Mouse (Mus musculus) stomach, embryonic 14.5 days (tissue): ENCODE measurements at regions not wholly inside any gene's neighbourhood (a gene's known extent, or its start where the extent isn't known, plus 50 kb on each side); places are given as distances from the start of the nearest gene placed in this dataset.
"Not testable (repeated sequence)": the region's sequence is repeated elsewhere in the genome, so short reads cannot be mapped to it uniquely, and the experiment has no call there.

Source experiments
- ATAC-seq: fragments of 200-750 bp; cut with Nextera tagmentation; 2 replicates; pipeline ENCODE4 v1.8.0; 2017; ENCODE audit warnings: low read depth, moderate TSS enrichment; ENCODE audit not compliant: insufficient number of reproducible peaks, insufficient read depth, low FRiP score
- H3K27ac ChIP-seq: fragments of 300-500 bp; sonication (generic); 2 replicates; pipeline ENCODE4 v1.5.1; 2014; ENCODE audit warnings: mild to moderate bottlenecking, low read length, moderate library complexity, mixed read lengths
- H3K27me3 ChIP-seq: fragments of 300-500 bp; sonication (generic); 2 replicates; pipeline ENCODE4 v1.6.1; 2014; ENCODE audit warnings: low read length, control low read depth, mixed read lengths; ENCODE audit not compliant: control insufficient read depth, insufficient read depth
- H3K36me3 ChIP-seq: fragments of 300-500 bp; sonication (generic); 2 replicates; pipeline ENCODE4 v1.6.1; 2014; ENCODE audit warnings: mild to moderate bottlenecking, control low read depth, low read length, moderate library complexity, mixed read lengths; ENCODE audit not compliant: control insufficient read depth, insufficient read depth
- H3K4me1 ChIP-seq: fragments of 300-500 bp; sonication (generic); 2 replicates; pipeline ENCODE4 v1.6.1; 2014; ENCODE audit warnings: low read length, control low read depth, mixed read lengths; ENCODE audit not compliant: control insufficient read depth, insufficient read depth
- H3K4me2 ChIP-seq: fragments of 300-500 bp; sonication (generic); replicated peaks from 2 replicates; pipeline ENCODE4 v1.6.1; 2014; ENCODE audit warnings: low read depth, low read length, control low read depth
- H3K4me3 ChIP-seq: fragments of 300-500 bp; sonication (generic); 2 replicates; pipeline ENCODE4 v1.5.1; 2014; ENCODE audit warnings: low read depth, low read length, control low read depth
- H3K9ac ChIP-seq: fragments of 300-500 bp; sonication (generic); replicated peaks from 2 replicates; pipeline ENCODE4 v1.6.1; 2014; ENCODE audit warnings: low read depth, mild to moderate bottlenecking, control low read depth, low read length, moderate library complexity, mixed read lengths
- H3K9me3 ChIP-seq: fragments of 300-500 bp; sonication (generic); 2 replicates; pipeline ENCODE4 v1.6.1; 2016; ENCODE audit warnings: low read depth, low read length, control low read depth; ENCODE audit not compliant: control insufficient read depth
- WGBS: fragments of 180-500 bp; shearing (Covaris S2); extraction: QIAGEN DNeasy Blood & Tissue Kit; methylation state at CpG from one replicate; pipeline ENCODE4 v1.1.7; 2014; 5-methylcytosine and 5-hydroxymethylcytosine counted together

GRCm38 (mm10) chr14:53283350-53284141 is 788.0 kb upstream of the Olfr1507 start:
- not testable (repeated sequence) for H3K27me3 ChIP-seq, H3K36me3 ChIP-seq, H3K9me3 ChIP-seq, H3K4me2 ChIP-seq, H3K27ac ChIP-seq, ATAC-seq, H3K4me1 ChIP-seq, H3K9ac ChIP-seq, H3K4me3 ChIP-seq
- no CpG with 5 or more reads among the region's 12 CpGs for WGBS

- not testable (repeated sequence) for H3K4me2 ChIP-seq, H3K9ac ChIP-seq
- 93% methylated on average over 3 of the region's 4 CpGs for WGBS
Observed at GRCm38 (mm10) chr14:53273218-53273617, 777.7 kb upstream of the Olfr1507 start.

DNA sequence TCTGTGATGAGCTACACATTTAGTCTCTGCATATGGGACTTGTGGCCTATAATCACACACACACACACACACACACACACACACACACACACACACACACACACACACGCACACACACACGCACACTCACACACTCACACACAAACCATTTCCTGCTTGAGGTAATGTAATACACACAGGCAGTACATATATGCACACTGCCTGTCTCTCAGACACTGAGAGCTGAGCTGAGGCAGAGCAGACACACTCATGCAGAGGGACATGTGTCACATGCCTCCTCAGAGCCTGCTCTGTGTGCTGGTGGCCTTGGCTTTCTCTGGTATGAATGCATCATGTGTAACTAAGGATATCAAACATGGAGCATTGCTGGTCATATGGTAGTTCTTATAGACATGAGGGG is 772.1 kb upstream of the Olfr1507 start:
- not testable (repeated sequence) for H3K4me1 ChIP-seq, ATAC-seq, H3K27ac ChIP-seq, H3K9ac ChIP-seq, H3K9me3 ChIP-seq, H3K36me3 ChIP-seq, H3K4me3 ChIP-seq, H3K4me2 ChIP-seq, H3K27me3 ChIP-seq
- no CpG with 5 or more reads among the region's 2 CpGs for WGBS

More at GRCm38 (mm10) chr14:53273218-53273617, 777.7 kb upstream of the Olfr1507 start:
- H3K4me3 ChIP-seq, H3K27ac ChIP-seq, H3K9me3 ChIP-seq, H3K36me3 ChIP-seq, H3K4me1 ChIP-seq, ATAC-seq, H3K27me3 ChIP-seq: not testable (repeated sequence)

DNA sequence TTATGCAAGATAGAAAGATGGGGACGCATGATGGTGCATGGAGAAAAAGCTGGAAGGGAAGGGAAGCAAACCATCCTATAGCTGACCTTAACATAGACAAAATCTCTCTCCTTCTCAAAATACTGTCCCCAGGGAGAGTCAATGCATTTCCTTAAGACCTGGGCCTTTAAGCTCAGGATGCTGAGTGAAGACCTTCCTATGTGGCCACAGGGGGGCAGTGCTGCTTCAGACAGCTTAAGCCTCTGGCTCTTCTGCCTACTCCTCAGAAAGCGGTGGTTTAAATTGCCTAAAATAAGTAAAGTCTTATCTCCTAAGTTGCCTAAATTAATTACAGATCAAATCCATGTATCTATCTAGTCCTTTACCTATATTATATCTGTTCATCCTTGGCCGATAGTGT is 760.4 kb upstream of the Olfr1507 start:
- no CpG with 5 or more reads among the region's 3 CpGs for WGBS
- H3K27ac ChIP-seq, H3K9me3 ChIP-seq, H3K27me3 ChIP-seq, H3K4me3 ChIP-seq, ATAC-seq, H3K36me3 ChIP-seq, H3K9ac ChIP-seq, H3K4me2 ChIP-seq, H3K4me1 ChIP-seq: not testable (repeated sequence)

DNA sequence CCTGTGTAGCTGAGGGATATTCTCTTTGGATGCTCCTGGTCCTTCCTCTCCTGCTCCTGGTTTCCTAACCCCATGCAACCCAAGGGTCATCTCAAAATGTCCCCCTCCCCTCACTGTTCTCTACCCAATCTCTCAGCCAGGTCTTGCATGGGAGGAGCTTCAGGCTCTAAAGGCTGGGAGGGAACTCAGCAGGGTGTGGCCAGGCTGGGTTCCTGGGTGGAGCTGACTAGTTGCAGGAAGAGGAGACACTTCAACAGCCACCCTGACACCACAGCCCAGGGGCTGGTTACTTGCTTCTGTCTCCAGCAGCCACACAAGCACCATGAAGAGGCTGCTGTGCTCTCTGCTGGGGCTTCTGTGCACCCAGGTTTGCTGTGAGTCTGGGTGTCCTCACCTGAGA is 757.9 kb upstream of the Olfr1507 start:
- H3K4me1 ChIP-seq, H3K9me3 ChIP-seq, H3K4me2 ChIP-seq, H3K36me3 ChIP-seq, H3K27me3 ChIP-seq, H3K4me3 ChIP-seq, ATAC-seq, H3K9ac ChIP-seq, H3K27ac ChIP-seq: not testable (repeated sequence)

DNA sequence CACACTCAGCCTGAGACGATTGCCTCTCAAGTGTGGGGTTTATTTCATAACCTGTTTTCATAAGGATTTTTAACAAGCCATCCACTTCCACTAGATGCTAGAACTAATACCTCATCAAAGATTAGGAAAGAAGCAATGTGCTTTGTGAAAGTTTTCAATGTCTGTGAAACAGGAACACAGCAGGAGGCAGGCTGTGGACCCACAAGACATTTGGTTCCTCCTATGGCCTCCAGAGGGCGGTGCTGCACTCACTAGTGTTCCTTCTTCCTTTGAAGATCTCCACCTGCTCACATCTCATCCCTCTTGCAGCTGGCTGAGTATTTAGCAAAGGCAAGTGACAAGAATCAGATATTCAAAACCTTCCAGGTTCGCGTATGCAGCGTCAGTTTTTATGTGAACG is 735.6 kb upstream of the Olfr1507 start:
- ATAC-seq, H3K36me3 ChIP-seq, H3K4me3 ChIP-seq, H3K9ac ChIP-seq, H3K27ac ChIP-seq, H3K9me3 ChIP-seq, H3K4me1 ChIP-seq, H3K27me3 ChIP-seq, H3K4me2 ChIP-seq: not testable (repeated sequence)
- no CpG with 5 or more reads among the region's 6 CpGs for WGBS

GRCm38 (mm10) chr14:53224789-53225188 is 729.2 kb upstream of the Olfr1507 start:
- not testable (repeated sequence) for H3K4me3 ChIP-seq, H3K4me1 ChIP-seq, ATAC-seq, H3K9me3 ChIP-seq, H3K36me3 ChIP-seq, H3K9ac ChIP-seq, H3K27ac ChIP-seq, H3K4me2 ChIP-seq, H3K27me3 ChIP-seq
- WGBS, result no CpG with 5 or more reads among the region's 1 CpGs

DNA sequence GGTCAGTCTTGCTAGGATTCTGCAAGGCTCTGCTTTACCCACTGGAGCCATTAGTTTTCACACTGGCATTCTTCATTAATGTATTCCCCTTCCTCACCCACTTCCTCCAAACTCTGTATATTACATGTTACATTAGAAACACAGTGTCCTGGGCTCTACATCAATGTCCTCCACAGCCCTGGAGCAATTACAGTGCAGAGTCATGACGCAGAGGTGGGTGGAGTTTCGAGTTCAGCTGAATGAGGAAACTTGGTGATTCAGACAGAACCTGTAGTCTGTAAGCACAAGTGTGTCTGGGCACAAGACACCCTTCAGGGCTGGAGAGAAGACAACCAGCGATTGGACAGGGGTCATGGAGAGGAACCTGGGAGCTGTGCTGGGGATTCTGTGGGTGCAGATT is 715.0 kb upstream of the Olfr1507 start:
- H3K36me3 ChIP-seq, H3K9ac ChIP-seq, H3K27me3 ChIP-seq, H3K9me3 ChIP-seq, H3K4me2 ChIP-seq, ATAC-seq, H3K27ac ChIP-seq, H3K4me3 ChIP-seq, H3K4me1 ChIP-seq: not testable (repeated sequence)
- no CpG with 5 or more reads among the region's 3 CpGs for WGBS

- not testable (repeated sequence) for ATAC-seq, H3K27ac ChIP-seq, H3K4me2 ChIP-seq
Observed at GRCm38 (mm10) chr14:53209258-53209657, 713.7 kb upstream of the Olfr1507 start.

More at GRCm38 (mm10) chr14:53209258-53209657, 713.7 kb upstream of the Olfr1507 start:
- H3K9me3 ChIP-seq, H3K36me3 ChIP-seq, H3K27me3 ChIP-seq, H3K9ac ChIP-seq, H3K4me1 ChIP-seq, H3K4me3 ChIP-seq: not testable (repeated sequence)
